Mouse (Mus musculus) stomach, postnatal 0 days (tissue): ENCODE measurements around the gene Ptgir.

Source experiments
- CTCF ChIP-seq: IDR thresholded peaks from 2 replicates; pipeline ENCODE4 v1.5.1; 2016; ENCODE audit warnings: antibody characterized with exemption, low read depth, mild to moderate bottlenecking, moderate library complexity
- EP300 ChIP-seq: optimal IDR thresholded peaks from 2 replicates; pipeline ENCODE3; 2016; ENCODE audit warnings: antibody characterized with exemption

- TF ChIP-seq CTCF (no peak), EP300 (no peak)
Measured at GRCm38 (mm10) chr7:16872478-16872877, 33.8 kb upstream of the Ptgir start.
